Mouse (Mus musculus) embryo, embryonic 10.5 days (tissue): ENCODE results near the gene Zfp219.

Experiments used
- DNase-seq: peaks from one replicate; pipeline ENCODE4 v3.0.0-alpha.2; 2015; ENCODE audit warnings: low spot score

Gene Zfp219

GRCm38 (mm10) chr14:51997483-51997882, 23.1 kb downstream of the Zfp219 start:
- no peak for DNase-seq

GRCm38 (mm10) chr14:51996866-51997265, 23.7 kb downstream of the Zfp219 start:
- no peak for DNase-seq

- DNase-seq: peak; percentile 45
These were observed 24.2 kb downstream of the Zfp219 start for GRCm38 (mm10) chr14:51996231-51996841.

GRCm38 (mm10) chr14:51995219-51995871, 25.2 kb downstream of the Zfp219 start:
- DNase-seq: no peak

- no peak for DNase-seq
These were observed 26.1 kb downstream of the Zfp219 start for GRCm38 (mm10) chr14:51994453-51994852.

- no peak for DNase-seq
These were observed 31.0 kb downstream of the Zfp219 start for GRCm38 (mm10) chr14:51989461-51989970.

GRCm38 (mm10) chr14:51988731-51989130, 31.8 kb downstream of the Zfp219 start:
- no peak for DNase-seq

GRCm38 (mm10) chr14:51987177-51987576, 33.4 kb downstream of the Zfp219 start:
- no peak for DNase-seq

- no peak for DNase-seq
These were observed 34.4 kb downstream of the Zfp219 start for GRCm38 (mm10) chr14:51986153-51986505.

- peak; percentile 87 for DNase-seq
These were observed 35.0 kb downstream of the Zfp219 start for GRCm38 (mm10) chr14:51985301-51986152.

GRCm38 (mm10) chr14:51984247-51985231, 36.0 kb downstream of the Zfp219 start, which contains the start of gene Arhgef40:
Arhgef40 (plus strand) TSS chr14:51984719.
- peak; percentile 86 for DNase-seq

- DNase-seq: no peak
These were observed 36.7 kb downstream of the Zfp219 start for GRCm38 (mm10) chr14:51983855-51984246.

GRCm38 (mm10) chr14:51983251-51983650, 37.3 kb downstream of the Zfp219 start:
- no peak for DNase-seq

- DNase-seq: no peak
These were observed 41.3 kb downstream of the Zfp219 start for GRCm38 (mm10) chr14:51979252-51979651.

- no peak for DNase-seq
These were observed 53.1 kb downstream of the Zfp219 start for GRCm38 (mm10) chr14:51967400-51967799.

- DNase-seq: no peak
These were observed 60.2 kb downstream of the Zfp219 start for GRCm38 (mm10) chr14:51960316-51960715.
